Mouse (Mus musculus): ENCODE measurements around the gene Hist2h2ab.
"Not testable (repeated sequence)": the region's sequence is repeated elsewhere in the genome, so short reads cannot be mapped to it uniquely, and the experiment has no call there.

Hist2h2ab gene

DNA sequence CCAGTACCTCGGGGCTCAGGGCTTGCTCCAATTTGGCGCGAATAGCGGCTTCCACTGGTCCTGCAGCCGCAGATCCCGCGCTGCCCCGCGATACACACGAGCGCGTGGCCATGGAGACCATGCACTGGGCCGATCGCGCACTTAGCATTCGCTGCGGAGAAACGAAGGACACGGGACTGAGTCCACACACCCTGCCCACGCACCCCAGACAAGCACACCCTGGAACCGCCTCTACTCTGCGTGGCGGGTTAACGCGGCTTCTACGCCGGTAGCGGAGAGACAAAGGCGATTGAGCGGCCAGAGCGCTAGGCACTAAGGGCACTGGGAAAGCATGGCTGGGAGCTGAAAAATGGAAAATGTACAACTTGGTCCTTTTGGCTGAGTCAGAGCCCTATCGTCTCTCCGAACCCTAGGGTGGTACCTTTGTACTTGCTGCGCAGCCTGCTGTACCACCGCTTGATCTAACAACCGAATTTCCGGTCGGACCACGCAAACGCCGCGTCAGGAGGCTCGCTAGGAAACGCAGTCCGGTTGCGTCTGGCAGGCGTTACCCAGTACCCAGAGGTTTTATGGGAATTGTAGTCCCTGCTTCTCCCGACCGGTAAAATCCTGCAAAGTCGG, 22.4 kb upstream of the Hist2h2ab start:
- in situ Hi-C loops (cut with MboI; ENCODE audit: unreplicated experiment in 2 of 2) = no loop called here

GRCm38 (mm10) chr3:96198181-96198580, 21.5 kb upstream of the Hist2h2ab start:
- in situ Hi-C loops (cut with MboI; ENCODE audit: unreplicated experiment in 2 of 2) = no loop called here

DNA sequence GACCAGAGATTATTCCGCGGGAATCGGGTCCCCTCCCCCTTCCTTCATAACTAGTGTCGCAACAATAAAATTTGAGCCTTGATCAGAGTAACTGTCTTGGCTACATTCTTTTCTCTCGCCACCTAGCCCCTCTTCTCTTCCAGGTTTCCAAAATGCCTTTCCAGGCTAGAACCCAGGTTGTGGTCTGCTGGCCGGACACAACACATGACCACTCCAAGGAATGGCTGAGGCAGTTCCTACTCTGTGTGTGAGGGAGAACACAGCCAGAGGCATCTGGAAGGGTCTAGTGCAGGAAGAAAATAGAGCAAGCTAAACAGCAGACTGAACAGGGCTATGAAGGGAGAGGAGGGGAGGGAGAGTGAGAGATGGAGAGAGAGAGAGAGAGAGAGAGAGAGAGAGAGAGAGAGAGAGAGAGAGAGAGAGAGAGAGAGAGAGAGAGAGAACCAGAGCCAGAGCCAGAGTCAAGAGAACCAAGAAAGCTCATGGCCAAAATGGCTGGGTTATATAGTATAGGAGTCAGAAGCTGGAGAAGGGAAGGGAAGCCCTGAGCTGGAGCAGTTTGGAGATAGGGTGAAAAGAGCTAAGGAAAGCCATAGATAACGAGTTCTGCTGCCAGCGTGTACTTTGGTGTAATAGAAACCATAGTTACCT, 20.9 kb upstream of the Hist2h2ab start:
- in situ Hi-C loops (cut with MboI; ENCODE audit: unreplicated experiment in 2 of 2) = not testable (repeated sequence)

- in situ Hi-C loops (cut with MboI; ENCODE audit: unreplicated experiment in 2 of 2) = no loop called here
Measured at GRCm38 (mm10) chr3:96199731-96200130, 19.9 kb upstream of the Hist2h2ab start.

- in situ Hi-C loops (cut with MboI; ENCODE audit: unreplicated experiment in 2 of 2) = no loop called here
Measured at GRCm38 (mm10) chr3:96207819-96208218, 11.8 kb upstream of the Hist2h2ab start.

DNA sequence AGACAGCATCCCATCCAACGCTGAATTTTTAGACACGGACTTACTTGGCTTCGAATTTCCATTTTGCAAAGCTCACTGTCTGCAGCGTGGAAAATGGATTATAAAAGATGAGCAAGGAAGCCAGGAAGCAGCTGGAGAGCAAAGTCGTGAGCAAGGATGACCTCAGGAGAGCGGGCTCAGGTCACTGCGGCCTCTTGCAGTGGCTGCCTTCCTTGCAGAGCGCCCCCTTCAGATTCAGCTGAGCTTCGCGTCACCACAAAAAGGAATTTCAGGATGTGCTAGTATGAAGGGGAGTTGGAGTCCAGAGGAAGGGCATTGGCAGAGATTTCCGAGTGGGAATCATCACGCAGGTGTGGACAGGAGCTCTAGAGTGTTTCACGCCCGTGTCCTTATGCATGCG, 10.4 kb upstream of the Hist2h2ab start:
- in situ Hi-C loops (cut with MboI; ENCODE audit: unreplicated experiment in 2 of 2) = no loop called here

DNA sequence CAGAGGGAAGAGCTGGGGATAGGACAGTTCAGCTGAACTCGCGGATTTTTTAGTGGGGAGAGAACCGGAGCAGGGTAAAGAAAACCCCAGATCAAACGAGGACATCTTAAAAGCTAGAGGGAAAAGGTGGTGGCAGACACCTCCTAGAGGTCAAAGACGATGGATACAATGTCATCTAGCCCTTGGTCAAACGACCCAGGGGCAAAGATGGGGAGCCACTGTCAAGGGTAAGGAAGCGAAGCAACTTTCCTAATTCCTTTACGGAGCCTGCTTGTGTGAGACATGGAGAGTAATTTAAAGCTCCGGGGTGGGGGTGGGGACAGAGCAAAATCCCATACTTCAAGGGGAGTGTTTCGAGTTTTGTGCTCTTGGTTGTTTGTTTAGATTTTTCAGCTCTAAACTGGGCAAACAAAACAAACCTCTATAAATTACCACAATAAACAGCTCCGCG, 449 bp upstream of the Hist2h2ab start:
- in situ Hi-C loops (cut with MboI; ENCODE audit: unreplicated experiment in 2 of 2) = loop anchor here (10.0 kb wide), 2 partner anchors 134 to 154 kb away; no protein-coding TSS in a partner anchor

GRCm38 (mm10) chr3:96220131-96220764, 583 bp downstream of the Hist2h2ab start:
- in situ Hi-C loops (cut with MboI; ENCODE audit: unreplicated experiment in 2 of 2) = not testable (repeated sequence)

DNA sequence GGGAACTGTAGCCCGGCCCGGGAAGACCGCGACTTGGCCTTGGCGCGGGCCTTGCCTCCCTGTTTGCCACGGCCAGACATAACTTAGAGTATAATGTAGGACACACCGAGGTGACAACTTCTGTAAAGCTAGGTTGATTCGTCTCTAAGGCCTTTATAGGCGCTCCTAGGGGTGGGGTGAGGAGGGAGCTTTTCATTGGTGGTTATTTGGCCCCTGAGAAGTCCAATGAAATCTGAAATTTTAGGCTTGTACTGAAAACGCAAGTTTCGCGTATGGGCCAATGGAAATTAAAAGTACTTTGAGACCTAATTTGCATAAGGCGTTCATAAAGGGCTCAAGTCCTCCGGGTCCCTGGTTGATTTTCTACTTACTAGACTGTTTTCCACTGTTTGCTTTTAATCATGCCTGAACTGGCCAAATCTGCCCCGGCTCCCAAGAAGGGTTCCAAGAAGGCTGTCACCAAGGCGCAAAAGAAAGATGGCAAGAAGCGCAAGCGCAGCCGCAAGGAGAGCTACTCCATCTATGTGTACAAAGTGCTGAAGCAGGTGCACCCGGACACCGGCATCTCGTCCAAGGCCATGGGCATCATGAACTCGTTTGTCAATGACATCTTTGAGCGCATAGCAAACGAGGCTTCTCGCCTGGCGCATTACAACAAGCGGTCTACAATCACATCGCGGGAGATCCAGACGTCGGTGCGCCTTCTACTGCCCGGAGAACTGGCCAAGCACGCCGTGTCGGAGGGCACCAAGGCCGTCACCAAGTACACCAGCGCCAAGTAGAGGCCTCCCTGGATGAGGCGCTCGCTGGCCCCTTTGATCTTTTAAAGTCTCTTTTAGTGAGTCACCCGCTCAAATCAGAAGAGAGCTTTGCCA, 1.3 kb downstream of the Hist2h2ab start, which contains the start of the genes Hist2h2ac and Hist2h2be:
Hist2h2ac (minus strand) TSS at position 116 of the 875 bp plus-strand sequence.
Hist2h2be (plus strand) TSS at position 355 of the 875 bp plus-strand sequence.
- in situ Hi-C loops (cut with MboI; ENCODE audit: unreplicated experiment in 2 of 2) = no loop called here

DNA sequence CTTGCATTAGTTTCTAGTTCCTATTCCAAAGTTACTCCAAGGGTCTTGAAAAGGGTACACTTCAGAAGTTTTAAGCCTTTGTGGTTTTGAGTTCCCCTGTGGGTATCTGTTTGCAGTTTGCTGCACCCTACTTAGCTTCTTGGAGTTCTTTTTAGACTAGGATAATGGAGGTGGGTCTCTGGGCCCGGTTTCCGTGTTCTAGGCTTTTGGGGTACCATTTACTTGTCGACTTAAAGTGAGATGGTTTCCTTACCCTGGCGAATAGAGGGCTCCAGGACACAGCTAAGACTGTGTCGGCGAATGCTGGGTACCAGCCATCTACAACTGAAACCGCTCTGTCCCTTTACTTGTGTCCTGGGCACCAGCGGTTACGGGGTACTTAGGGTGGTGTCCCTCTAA, 2.0 kb downstream of the Hist2h2ab start:
- in situ Hi-C loops (cut with MboI; ENCODE audit: unreplicated experiment in 2 of 2) = no loop called here

DNA sequence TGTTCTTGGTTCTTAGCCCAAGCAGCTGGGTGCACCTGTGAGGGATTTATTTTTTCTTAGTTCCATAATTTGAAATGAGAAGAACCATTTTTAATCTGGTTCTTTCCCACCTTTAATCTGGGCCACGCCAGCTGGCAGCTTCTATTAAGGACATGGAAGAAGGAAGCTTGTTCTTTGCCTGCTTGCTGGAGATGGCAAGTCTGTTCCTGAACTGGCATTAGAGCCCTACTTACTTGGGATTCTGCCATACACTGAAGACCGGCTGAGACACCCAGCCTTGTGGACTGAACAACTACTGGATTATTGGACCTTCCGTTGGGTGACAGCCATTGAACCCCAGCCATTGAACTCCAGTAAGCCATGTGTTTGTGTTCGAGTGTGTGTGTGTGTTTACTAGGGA, 3.1 kb downstream of the Hist2h2ab start:
- in situ Hi-C loops (cut with MboI; ENCODE audit: unreplicated experiment in 2 of 2) = no loop called here

GRCm38 (mm10) chr3:96225421-96225820, 5.8 kb downstream of the Hist2h2ab start:
- in situ Hi-C loops (cut with MboI; ENCODE audit: unreplicated experiment in 2 of 2) = loop anchor here in 1 of 2 experiments (5.0 kb wide), 1 partner anchor 42 kb away; the partner anchor contains the start of genes Hist2h2bb and Hist2h3b

GRCm38 (mm10) chr3:96226695-96227648, 7.3 kb downstream of the Hist2h2ab start:
- in situ Hi-C loops (cut with MboI; ENCODE audit: unreplicated experiment in 2 of 2) = loop anchor here in 1 of 2 experiments (5.0 kb wide), 1 partner anchor 40 kb away; the partner anchor contains the start of genes Hist2h2bb and Hist2h3b

- in situ Hi-C loops (cut with MboI; ENCODE audit: unreplicated experiment in 2 of 2) = loop anchor here in 1 of 2 experiments (5.0 kb wide), 1 partner anchor 38 kb away; the partner anchor contains the start of genes Hist2h2bb and Hist2h3b
Measured at GRCm38 (mm10) chr3:96228828-96229227, 9.2 kb downstream of the Hist2h2ab start.

DNA sequence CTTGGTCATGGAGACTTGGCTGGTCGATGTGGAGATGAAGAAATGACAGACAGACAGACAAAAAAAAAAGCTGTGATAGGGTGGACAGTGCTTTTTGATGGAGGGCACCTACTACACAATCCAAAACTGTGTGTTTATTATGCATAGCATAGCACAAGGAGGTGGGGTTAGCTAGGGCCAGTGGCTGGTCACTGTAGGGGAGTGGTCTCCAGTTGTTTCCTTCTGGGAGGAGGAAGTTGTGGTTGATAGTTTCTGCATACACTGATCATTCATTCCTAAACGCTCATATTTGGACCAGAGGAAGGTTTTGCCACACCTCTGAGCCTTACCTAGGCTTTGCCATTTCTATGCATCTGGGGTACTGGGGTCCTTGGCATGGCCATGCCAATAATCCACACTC, 10.7 kb downstream of the Hist2h2ab start:
- in situ Hi-C loops (cut with MboI; ENCODE audit: unreplicated experiment in 2 of 2) = no loop called here

GRCm38 (mm10) chr3:96230910-96231757, 11.5 kb downstream of the Hist2h2ab start:
- in situ Hi-C loops (cut with MboI; ENCODE audit: unreplicated experiment in 2 of 2) = no loop called here

GRCm38 (mm10) chr3:96231758-96232120, 12.1 kb downstream of the Hist2h2ab start:
- in situ Hi-C loops (cut with MboI; ENCODE audit: unreplicated experiment in 2 of 2) = no loop called here

DNA sequence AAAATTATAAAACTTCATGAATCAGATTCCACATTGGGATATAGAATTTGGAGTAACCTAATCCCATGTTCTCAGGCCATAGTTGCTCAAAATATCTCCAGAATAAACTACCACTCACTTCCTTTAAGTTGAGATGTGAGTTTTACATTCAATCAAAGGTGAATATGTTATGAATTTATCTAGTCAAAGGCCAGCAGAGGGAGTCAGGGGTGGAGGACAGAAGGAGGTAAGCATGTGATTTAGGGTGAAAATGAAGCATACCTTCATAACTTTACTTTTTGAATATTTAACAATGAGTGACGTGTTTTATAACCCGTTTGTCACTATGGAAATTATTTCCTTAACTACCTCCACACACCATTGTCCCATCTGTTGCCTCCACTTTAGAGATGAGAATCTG, 15.2 kb downstream of the Hist2h2ab start:
- in situ Hi-C loops (cut with MboI; ENCODE audit: unreplicated experiment in 2 of 2) = no loop called here
